Mouse (Mus musculus): ENCODE measurements at regions not wholly inside any gene's neighbourhood (a gene's known extent, or its start where the extent isn't known, plus 50 kb on each side); places are given as distances from the start of the nearest gene placed in this dataset.
A peak's percentile ranks its signal among the peaks of the same experiment; 100 is the strongest.

GRCm38 (mm10) chr4:9015528-9016503 lies 777.0 kb upstream of the Car8 start:
- Histone ChIP-seq H3K27ac (peak overlapping the region; percentile 77), H3K27me3 (ENCODE audit: insufficient read depth, low read length) (no peaks in the 10 kb centered on the region), H3K9ac (replicated peaks; ENCODE audit: low read length) (no peak overlapping the region), H3K4me1 (ENCODE audit: insufficient read depth, low read length) (peaks cover 17% of the 10 kb centered on the region), H3K4me2 (ENCODE audit: low read depth, low read length) (no peak overlapping the region), H3K9me3 (ENCODE audit: low read length) (no peaks in the 10 kb centered on the region), H3K4me3 (ENCODE audit: low read length) (no peak overlapping the region), H3K36me3 (ENCODE audit: insufficient read depth, low read length) (no peaks in the 10 kb centered on the region)
- WGBS = 20% methylated on average over 14 of the region's 14 CpGs
- TF ChIP-seq CTCF (IDR thresholded peaks at IDR 0.05; ENCODE audit: low read depth) = no peak
- ATAC-seq = no peak
- DNase-seq (ENCODE audit: low spot score) = peak; percentile 40

GRCm38 (mm10) chr4:9014986-9015385 lies 776.1 kb upstream of the Car8 start:
- no peaks in the 10 kb centered on the region for H3K36me3 ChIP-seq (ENCODE audit: insufficient read depth, low read length)
- peaks cover 23% of the 10 kb centered on the region for H3K4me1 ChIP-seq (ENCODE audit: insufficient read depth, low read length)
- H3K27ac ChIP-seq = peak overlapping the region; percentile 77
- no peak overlapping the region for H3K9ac ChIP-seq (replicated peaks; ENCODE audit: low read length)
- no peaks in the 10 kb centered on the region for H3K27me3 ChIP-seq (ENCODE audit: insufficient read depth, low read length)
- no peak for DNase-seq (ENCODE audit: low spot score)
- 46% methylated on average over 4 of the region's 4 CpGs for WGBS
- H3K4me3 ChIP-seq (ENCODE audit: low read length) = no peak overlapping the region
- no peak for TF ChIP-seq CTCF (IDR thresholded peaks at IDR 0.05; ENCODE audit: low read depth)
- no peak for ATAC-seq
- H3K9me3 ChIP-seq (ENCODE audit: low read length) = no peaks in the 10 kb centered on the region
- no peak overlapping the region for H3K4me2 ChIP-seq (ENCODE audit: low read depth, low read length)

- Histone ChIP-seq H3K9me3 (ENCODE audit: low read length) (no peaks in the 10 kb centered on the region), H3K27ac (peak overlapping the region; percentile 68; the same call in 1 of the 2 replicates), H3K9ac (replicated peaks; ENCODE audit: low read length) (no peak overlapping the region), H3K4me1 (ENCODE audit: insufficient read depth, low read length) (peaks cover 27% of the 10 kb centered on the region), H3K4me2 (ENCODE audit: low read depth, low read length) (no peak overlapping the region), H3K4me3 (ENCODE audit: low read length) (no peak overlapping the region), H3K36me3 (ENCODE audit: insufficient read depth, low read length) (no peaks in the 10 kb centered on the region), H3K27me3 (ENCODE audit: insufficient read depth, low read length) (no peaks in the 10 kb centered on the region)
- ATAC-seq = peak; percentile 77
- peak; percentile 80 for DNase-seq (ENCODE audit: low spot score)
- TF ChIP-seq CTCF (IDR thresholded peaks at IDR 0.05; ENCODE audit: low read depth) = peak; percentile 6; the same call in 1 of the 2 replicates
- 37% methylated on average over 9 of the region's 9 CpGs for WGBS
Measured at GRCm38 (mm10) chr4:9012787-9013186, 773.9 kb upstream of the Car8 start.

GRCm38 (mm10) chr4:9011952-9012351 lies 773.1 kb upstream of the Car8 start:
- no peak for ATAC-seq

GRCm38 (mm10) chr4:9011129-9011518 lies 772.3 kb upstream of the Car8 start:
- Histone ChIP-seq H3K4me1 (ENCODE audit: insufficient read depth, low read length) (peaks cover 19% of the 10 kb centered on the region), H3K27me3 (ENCODE audit: insufficient read depth, low read length) (no peaks in the 10 kb centered on the region), H3K9ac (replicated peaks; ENCODE audit: low read length) (no peak overlapping the region), H3K9me3 (ENCODE audit: low read length) (no peaks in the 10 kb centered on the region), H3K4me3 (ENCODE audit: low read length) (no peak overlapping the region), H3K36me3 (ENCODE audit: insufficient read depth, low read length) (no peaks in the 10 kb centered on the region), H3K27ac (peak overlapping the region; percentile 68), H3K4me2 (ENCODE audit: low read depth, low read length) (peak overlapping the region; percentile 24)
- ATAC-seq = peak; percentile 85
- DNase-seq (ENCODE audit: low spot score) = peak; percentile 88
- TF ChIP-seq CTCF (IDR thresholded peaks at IDR 0.05; ENCODE audit: low read depth) = peak; percentile 12
- whole genome bisulfite sequencing = 6% methylated on average over 7 of the region's 7 CpGs

More at GRCm38 (mm10) chr4:9011952-9012351, 773.1 kb upstream of the Car8 start:
- no peaks in the 10 kb centered on the region for H3K36me3 ChIP-seq (ENCODE audit: insufficient read depth, low read length)
- H3K9me3 ChIP-seq (ENCODE audit: low read length) = no peaks in the 10 kb centered on the region
- H3K9ac ChIP-seq (replicated peaks; ENCODE audit: low read length) = no peak overlapping the region
- WGBS = 40% methylated on average over 3 of the region's 3 CpGs
- DNase-seq (ENCODE audit: low spot score) = no peak
- H3K4me3 ChIP-seq (ENCODE audit: low read length) = no peak overlapping the region
- H3K4me1 ChIP-seq (ENCODE audit: insufficient read depth, low read length) = peaks cover 27% of the 10 kb centered on the region
- TF ChIP-seq CTCF (IDR thresholded peaks at IDR 0.05; ENCODE audit: low read depth) = no peak
- H3K27ac ChIP-seq = peak overlapping the region; percentile 68; the same call in 1 of the 2 replicates
- H3K27me3 ChIP-seq (ENCODE audit: insufficient read depth, low read length) = no peaks in the 10 kb centered on the region
- H3K4me2 ChIP-seq (ENCODE audit: low read depth, low read length) = no peak overlapping the region

GRCm38 (mm10) chr4:9010381-9011128 lies 771.7 kb upstream of the Car8 start:
- H3K4me1 ChIP-seq (ENCODE audit: insufficient read depth, low read length) = peaks cover 15% of the 10 kb centered on the region
- ATAC-seq (peak; percentile 9), DNase-seq (ENCODE audit: low spot score) (peak; percentile 61)
- H3K4me2 ChIP-seq (ENCODE audit: low read depth, low read length) = peak overlapping the region; percentile 24
- no peaks in the 10 kb centered on the region for H3K9me3 ChIP-seq (ENCODE audit: low read length)
- 31% methylated on average over 17 of the region's 17 CpGs for WGBS
- no peaks in the 10 kb centered on the region for H3K36me3 ChIP-seq (ENCODE audit: insufficient read depth, low read length)
- H3K9ac ChIP-seq (replicated peaks; ENCODE audit: low read length) = no peak overlapping the region; the same call in 1 of the 2 replicates
- no peaks in the 10 kb centered on the region for H3K27me3 ChIP-seq (ENCODE audit: insufficient read depth, low read length)
- H3K27ac ChIP-seq = peak overlapping the region; percentile 68
- H3K4me3 ChIP-seq (ENCODE audit: low read length) = no peak overlapping the region
- 0 out of 2 replicates have a peak, but pooled peaks have one; percentile 0 for TF ChIP-seq CTCF (IDR thresholded peaks at IDR 0.05; ENCODE audit: low read depth)

All from hindbrain, postnatal 0 days (tissue).